Comparison of ENCODE assay signal across 8 mouse cellular contexts in the genomic region with DNA sequence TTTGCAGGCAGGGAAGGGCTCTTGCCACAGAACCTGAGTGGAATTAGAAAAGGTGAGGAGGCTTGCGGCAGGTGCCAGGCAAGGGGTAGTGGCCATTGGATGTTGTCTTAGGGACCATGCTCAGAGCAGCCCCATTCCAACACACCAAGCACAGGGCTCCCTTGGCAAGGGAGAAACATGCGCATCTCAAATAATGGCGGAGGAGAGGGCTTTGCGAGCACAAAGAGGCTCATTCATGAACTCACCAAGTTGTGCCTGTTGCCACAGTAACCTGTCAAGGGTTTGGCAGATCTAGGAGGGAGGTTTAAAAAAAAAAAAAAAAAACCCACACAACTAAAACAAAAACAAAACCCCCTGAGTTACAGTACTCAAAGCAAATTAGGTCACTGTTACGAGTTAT.
DNase-seq lines count a peak whose midpoint lies in the region; ATAC-seq lines count a peak whose summit lies in the region.

No protein-coding gene starts in this region.

- 36% methylated on average over 5 of the region's 5 CpGs for WGBS in hindbrain, embryonic 10.5 days
- WGBS in midbrain, embryonic 13.5 days: 21% methylated on average over 5 of the region's 5 CpGs

- no peaks in the 10 kb centered on the region for H3K36me3 ChIP-seq in hindbrain, embryonic 10.5 days
- no peaks in the 10 kb centered on the region for H3K36me3 ChIP-seq in midbrain, embryonic 13.5 days

- peak; percentile 85 for ATAC-seq in midbrain, embryonic 13.5 days
- no peak for ATAC-seq in megakaryocyte progenitor cell, adult 5-6 weeks (replicated peaks; ENCODE audit: poor library complexity)

- 0 out of 2 replicates have a peak overlapping the region, but pooled peaks have one; percentile 26 for H3K4me2 ChIP-seq in midbrain, embryonic 13.5 days (replicated peaks)

- H3K27ac ChIP-seq in hindbrain, embryonic 10.5 days: peak overlapping the region; percentile 86
- H3K27ac ChIP-seq in midbrain, embryonic 13.5 days: peak overlapping the region; percentile 52

- no peaks in the 10 kb centered on the region for H3K27me3 ChIP-seq in hindbrain, embryonic 10.5 days (ENCODE audit: insufficient read depth, poor library complexity, severe bottlenecking)
- H3K27me3 ChIP-seq in midbrain, embryonic 13.5 days: peaks cover 9% of the 10 kb centered on the region; the same call in 1 of the 2 replicates

- 0 out of 2 replicates have a peak overlapping the region, but pooled peaks have one; percentile 11 for H3K9ac ChIP-seq in midbrain, embryonic 13.5 days (replicated peaks)

- peak; percentile 36 for DNase-seq in cerebellum, adult 11-12 months
- no peak for DNase-seq in cerebellum, adult 8-10 months
- peak; percentile 26 to 33 for DNase-seq in cerebellum, postnatal 25 days
- peak; percentile 56 for DNase-seq in hindbrain, embryonic 10.5 days (ENCODE audit: low spot score)
- DNase-seq in adrenal gland, postnatal 10 days: no peak
- DNase-seq in adrenal gland, adult 18-20 months (ENCODE audit: low spot score in 2 of 2): no peak

- H3K9me3 ChIP-seq in hindbrain, embryonic 10.5 days: no peaks in the 10 kb centered on the region
- no peaks in the 10 kb centered on the region for H3K9me3 ChIP-seq in midbrain, embryonic 13.5 days

- H3K4me1 ChIP-seq in hindbrain, embryonic 10.5 days (replicated peaks): peaks cover 36% of the 10 kb centered on the region
- peaks cover 52% of the 10 kb centered on the region for H3K4me1 ChIP-seq in midbrain, embryonic 13.5 days (replicated peaks)

- no peak overlapping the region for H3K4me3 ChIP-seq in hindbrain, embryonic 10.5 days
- H3K4me3 ChIP-seq in midbrain, embryonic 13.5 days (replicated peaks): no peak overlapping the region

Comparison
In these comparisons a context has a peak if more than half of its experiments do, and no peak if none do; other contexts are left out.
1. DNase-seq: peak in cerebellum, adult 11-12 months (single experiment), cerebellum, postnatal 25 days (2 of 2) and hindbrain, embryonic 10.5 days (single experiment); none in cerebellum, adult 8-10 months (single experiment), adrenal gland, postnatal 10 days (single experiment) and adrenal gland, adult 18-20 months (0 of 2).